Mouse (Mus musculus) intestine, embryonic 16.5 days (tissue): ENCODE measurements around the gene Dot1l. TPM values are rescaled to one million over a fixed set of nuclear protein-coding genes. Genes with fewer than 3 reads are reported as not detected.

Source experiments
- ATAC-seq: fragments of 200-750 bp; cut with Nextera tagmentation; 2 replicates; pipeline ENCODE4 v1.8.0; 2017; ENCODE audit warnings: moderate TSS enrichment, moderate library complexity
- H3K27ac ChIP-seq: fragments of 300-500 bp; sonication (generic); 2 replicates; pipeline ENCODE4 v1.5.1; 2014; ENCODE audit warnings: mild to moderate bottlenecking, low read length
- H3K27me3 ChIP-seq: fragments of 300-500 bp; sonication (generic); replicated peaks from 2 replicates; pipeline ENCODE4 v1.6.1; 2014; ENCODE audit warnings: low read length, control low read depth, mixed read lengths; ENCODE audit not compliant: control insufficient read depth, insufficient read depth
- H3K36me3 ChIP-seq: fragments of 300-500 bp; sonication (generic); 2 replicates; pipeline ENCODE4 v1.6.1; 2014; ENCODE audit warnings: low read length, control low read depth; ENCODE audit not compliant: control insufficient read depth, insufficient read depth
- H3K4me1 ChIP-seq: fragments of 300-500 bp; sonication (generic); 2 replicates; pipeline ENCODE4 v1.6.1; 2014; ENCODE audit warnings: low read length, control low read depth, mixed read lengths; ENCODE audit not compliant: control insufficient read depth, insufficient read depth
- H3K4me2 ChIP-seq: fragments of 300-500 bp; sonication (generic); 2 replicates; pipeline ENCODE4 v1.6.1; 2014; ENCODE audit warnings: low read depth, low read length, control low read depth
- H3K4me3 ChIP-seq: fragments of 300-500 bp; sonication (generic); 2 replicates; pipeline ENCODE4 v1.5.1; 2014; ENCODE audit warnings: mild to moderate bottlenecking, low read length
- H3K9ac ChIP-seq: fragments of 300-500 bp; sonication (generic); 2 replicates; pipeline ENCODE4 v1.6.1; 2014; ENCODE audit warnings: low read depth, low read length
- H3K9me3 ChIP-seq: fragments of 300-500 bp; sonication (generic); 2 replicates; pipeline ENCODE4 v1.6.1; 2016; ENCODE audit warnings: low read length, control low read depth; ENCODE audit not compliant: control insufficient read depth
- WGBS: fragments of 180-500 bp; shearing (Covaris S2); extraction: QIAGEN DNeasy Blood & Tissue Kit; methylation state at CpG from one replicate; pipeline ENCODE4 v1.1.7; 2014; 5-methylcytosine and 5-hydroxymethylcytosine counted together
- microRNA counts: library from miRNA; unstranded; fragments of <30 nt; microRNA quantifications from one replicate; lab custom pipeline; 2016
- microRNA-seq: library from miRNA; unstranded; fragments of <30 nt; microRNA quantifications from one replicate; pipeline ENCODE4, GENCODE M21; 2016
- polyA plus RNA-seq: library from polyadenylated mRNA; unstranded; fragments of >200 nt; fragmentation: Nextera tagmentation; extraction: Ambion mirVana; gene quantifications from 2 replicates; pipeline ENCODE4 v1.2.1, GENCODE M21; 2015

Gene Dot1l
- polyA plus RNA-seq, 1 experiment from 2014 or later, result 9.7 TPM

DNA sequence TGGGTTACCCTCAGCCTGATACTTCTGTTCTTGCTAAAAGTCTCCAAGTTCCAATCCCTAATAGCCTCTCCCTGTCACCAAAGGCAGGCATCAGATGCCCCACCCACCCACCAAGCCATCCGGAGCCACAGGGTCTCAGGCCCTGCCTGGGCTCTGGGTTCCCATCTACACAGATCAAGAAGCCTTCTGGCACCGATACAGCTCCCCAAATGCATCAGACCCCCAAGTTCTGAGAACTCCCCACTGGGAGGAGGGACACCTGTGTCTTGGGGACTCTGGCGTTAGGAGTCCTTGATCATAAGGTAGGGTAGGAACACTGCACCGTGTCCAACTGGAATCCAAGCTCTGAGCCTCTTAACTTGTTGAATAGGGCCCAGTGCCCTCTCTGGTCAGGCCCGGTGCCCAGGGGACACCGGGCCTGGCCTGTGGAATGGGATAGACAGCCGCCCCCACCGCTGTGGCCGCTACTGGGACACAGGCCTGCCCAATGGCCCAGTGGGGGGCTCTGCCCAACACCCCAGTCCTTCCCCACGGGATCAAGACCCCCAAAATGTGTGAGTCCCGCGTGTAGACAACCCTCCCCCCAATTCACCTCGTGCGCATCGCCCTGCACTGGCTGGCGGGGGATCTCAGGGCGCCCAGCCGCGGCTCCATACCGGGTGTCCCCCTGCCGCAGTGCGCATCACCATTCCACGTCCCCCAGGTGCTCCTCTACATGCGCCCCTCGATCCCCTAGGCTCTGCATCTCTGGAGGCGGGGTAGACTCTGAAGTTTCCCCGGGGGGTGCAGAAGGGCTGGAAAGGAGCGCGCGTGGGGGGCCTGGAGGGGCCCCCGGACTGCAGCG, 88.3 kb downstream of the Dot1l start:
- Histone ChIP-seq H3K27ac (no peak overlapping the region), H3K9ac (peak overlapping the region; percentile 48), H3K4me3 (peak overlapping the region; percentile 48), H3K4me2 (peak overlapping the region; percentile 77), H3K27me3 (peaks cover 30% of the 10 kb centered on the region), H3K4me1 (peaks cover 7% of the 10 kb centered on the region), H3K9me3 (no peaks in the 10 kb centered on the region), H3K36me3 (no peaks in the 10 kb centered on the region)
- WGBS, result 10% methylated on average over 31 of the region's 32 CpGs
- 0 out of 2 replicates have a peak, but pooled peaks have one; percentile 8 for ATAC-seq

DNA sequence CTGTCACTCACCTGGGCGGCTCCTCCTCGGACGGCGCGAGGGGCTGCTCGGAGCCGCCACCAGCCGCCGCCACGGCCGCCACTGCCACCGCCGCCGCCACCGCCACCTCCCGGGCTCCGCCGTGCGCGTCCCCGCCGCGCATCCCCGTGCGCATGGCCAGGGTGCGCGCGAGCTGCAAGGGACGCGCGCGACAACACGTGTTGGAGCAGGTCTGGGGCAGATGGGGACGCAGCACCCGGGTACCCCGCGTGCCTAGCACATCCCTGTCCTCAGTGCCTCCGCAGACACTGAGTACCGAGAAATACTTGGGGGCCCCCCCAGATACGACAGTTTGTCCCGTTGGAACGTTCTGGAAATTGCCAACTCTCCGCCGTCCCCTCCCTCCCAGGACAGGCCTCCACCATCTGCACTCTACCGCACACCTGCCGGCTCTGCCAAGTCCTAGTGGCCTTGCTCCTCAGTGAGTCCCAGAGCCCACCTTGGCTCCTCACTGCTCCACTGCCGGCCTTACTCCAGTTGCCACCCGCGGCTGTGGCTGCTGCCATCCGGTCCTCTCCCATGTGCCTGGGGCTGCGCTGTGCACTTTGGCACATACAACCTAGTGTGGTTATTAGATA, 89.0 kb downstream of the Dot1l start, which contains the start of gene Lingo3:
TSS of gene Lingo3 (minus strand) at position 109 of the 617 bp plus-strand sequence.
- H3K27ac ChIP-seq, result no peak within 1 kb of the TSS
- ATAC-seq, result peak; percentile 36; the same call in 1 of the 2 replicates
- peak within 1 kb of the TSS; percentile 48 for H3K9ac ChIP-seq
- peaks cover 9% of the 10 kb centered on the region for H3K4me1 ChIP-seq
- peaks cover 30% of the 10 kb centered on the region for H3K27me3 ChIP-seq
- peak within 1 kb of the TSS; percentile 48 for H3K4me3 ChIP-seq
- no peaks in the 10 kb centered on the region for H3K9me3 ChIP-seq
- WGBS, result 7% methylated on average over 31 of the region's 51 CpGs
- H3K36me3 ChIP-seq, result no peaks in the 10 kb centered on the region
- H3K4me2 ChIP-seq, result peak within 1 kb of the TSS; percentile 77

MicroRNA genes within 50 kb of the gene (microRNA counts, 519-probe panel; counts per million panel counts)
- 35.7 counts per million for microRNA mmu-miR-1982 (lab: Ali Mortazavi, UCI)

Small RNAs within 50 kb of the gene (microRNA-seq; reads per million reads assigned to microRNA genes)
- gene Mir1982, result 3.0 reads per million, percentile 7 among the genes with 10 or more reads in this experiment

Other genes with a start within 250 kb of the Dot1l start
- gene Atp8b3, start 216.1 kb upstream of the Dot1l start, polyA plus RNA-seq, result 0.09 and 0.17 TPM in 2 replicates
- 21.5 and 21.9 TPM in 2 replicates for gene Rexo1, start 193.6 kb upstream of the Dot1l start, polyA plus RNA-seq
- gene Klf16, start 177.9 kb upstream of the Dot1l start, polyA plus RNA-seq, result 7.0 and 7.4 TPM in 2 replicates
- 63.1 and 79.7 TPM in 2 replicates for gene Abhd17a, start 164.9 kb upstream of the Dot1l start, polyA plus RNA-seq
- 125 and 127 TPM in 2 replicates for gene Scamp4, start 152.3 kb upstream of the Dot1l start, polyA plus RNA-seq
- 8.4 and 9.4 TPM in 2 replicates for gene Adat3, start 152.3 kb upstream of the Dot1l start, polyA plus RNA-seq
- 3.3 and 4.0 TPM in 2 replicates for gene Gm49322, start 149.2 kb upstream of the Dot1l start, polyA plus RNA-seq
- gene Csnk1g2, start 132.4 kb upstream of the Dot1l start, polyA plus RNA-seq, result 15.1 and 22.2 TPM in 2 replicates
- gene Btbd2, start 98.1 kb upstream of the Dot1l start, polyA plus RNA-seq, result 9.2 and 10.6 TPM in 2 replicates
- 18.3 and 49.9 TPM in 2 replicates for gene Mknk2, start 77.1 kb upstream of the Dot1l start, polyA plus RNA-seq
- gene Mob3a, start 53.2 kb upstream of the Dot1l start, polyA plus RNA-seq, result 39.8 and 41.8 TPM in 2 replicates
- gene Izumo4, start 53.0 kb upstream of the Dot1l start, polyA plus RNA-seq, result 18.5 and 25.0 TPM in 2 replicates
- 57.9 and 58.4 TPM in 2 replicates for gene Ap3d1, start 12.9 kb upstream of the Dot1l start, polyA plus RNA-seq
- gene Sf3a2, start 43.0 kb downstream of the Dot1l start, polyA plus RNA-seq, result 62.3 and 63.0 TPM in 2 replicates
- 120 and 135 TPM in 2 replicates for gene Plekhj1, start 43.4 kb downstream of the Dot1l start, polyA plus RNA-seq
- 0.07 and 0.10 TPM in 2 replicates for gene Amh, start 50.0 kb downstream of the Dot1l start, polyA plus RNA-seq
- gene Jsrp1, start 58.3 kb downstream of the Dot1l start, polyA plus RNA-seq, result 0.70 and 0.82 TPM in 2 replicates
- gene Oaz1, start 71.5 kb downstream of the Dot1l start, polyA plus RNA-seq, result 1,610 and 1,714 TPM in 2 replicates
- 0.07 and 0.10 TPM in 2 replicates for gene Lingo3, start 88.8 kb downstream of the Dot1l start, polyA plus RNA-seq
- 198 and 240 TPM in 2 replicates for gene Lsm7, start 100.0 kb downstream of the Dot1l start, polyA plus RNA-seq
- gene Sppl2b, start 100.1 kb downstream of the Dot1l start, polyA plus RNA-seq, result 36.2 and 36.6 TPM in 2 replicates
- 0.06 TPM in 1 of 2 replicates, not detected in the other for gene Tmprss9, start 116.6 kb downstream of the Dot1l start, polyA plus RNA-seq
- 390 and 410 TPM in 2 replicates for gene Timm13, start 145.8 kb downstream of the Dot1l start, polyA plus RNA-seq
- gene Lmnb2, start 163.0 kb downstream of the Dot1l start, polyA plus RNA-seq, result 38.6 and 41.0 TPM in 2 replicates
- gene Gadd45b, start 174.9 kb downstream of the Dot1l start, polyA plus RNA-seq, result 26.5 and 29.1 TPM in 2 replicates